Mouse (Mus musculus): ENCODE results near the gene Pak7. TPM values are rescaled to one million over a fixed set of nuclear protein-coding genes. Genes with fewer than 3 reads are reported as not detected.

Pak7 gene
- polyA plus RNA-seq, 1 experiment from 2014 or later = 0.80 TPM

DNA sequence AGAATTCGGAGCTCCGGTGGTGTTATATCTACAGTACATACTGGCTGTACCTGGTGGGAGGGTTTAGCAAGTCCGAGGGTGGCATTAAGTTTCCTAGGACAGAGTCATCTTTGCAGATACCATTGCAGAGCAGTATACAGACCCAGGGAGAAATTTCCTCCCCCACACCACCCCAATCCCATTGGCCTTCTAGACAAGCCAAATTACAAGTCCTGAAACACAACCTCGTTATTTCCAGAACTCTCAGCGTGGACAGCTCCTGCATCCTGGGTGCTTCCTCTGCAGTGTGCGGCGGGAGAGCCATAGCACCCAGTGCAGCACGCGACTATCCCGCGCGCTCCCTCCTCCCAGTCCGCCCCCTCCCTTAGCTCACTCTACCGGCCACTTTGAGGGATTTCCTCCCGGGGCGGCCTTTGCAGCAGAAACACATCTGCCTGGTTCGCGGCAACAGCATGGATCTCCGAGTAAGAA, 329.9 kb downstream of the Pak7 start:
- Histone ChIP-seq H3K9me3 (no peaks in the 10 kb centered on the region), H3K27ac (no peak overlapping the region), H3K4me1 (peaks cover 15% of the 10 kb centered on the region), H3K4me3 (peak overlapping the region; percentile 42), H3K36me3 (no peaks in the 10 kb centered on the region), H3K27me3 (ENCODE audit: insufficient read depth, poor library complexity, severe bottlenecking) (peaks cover 48% of the 10 kb centered on the region)
- no peak for DNase-seq (ENCODE audit: low spot score)
- WGBS = 6% methylated on average over 19 of the region's 19 CpGs

DNA sequence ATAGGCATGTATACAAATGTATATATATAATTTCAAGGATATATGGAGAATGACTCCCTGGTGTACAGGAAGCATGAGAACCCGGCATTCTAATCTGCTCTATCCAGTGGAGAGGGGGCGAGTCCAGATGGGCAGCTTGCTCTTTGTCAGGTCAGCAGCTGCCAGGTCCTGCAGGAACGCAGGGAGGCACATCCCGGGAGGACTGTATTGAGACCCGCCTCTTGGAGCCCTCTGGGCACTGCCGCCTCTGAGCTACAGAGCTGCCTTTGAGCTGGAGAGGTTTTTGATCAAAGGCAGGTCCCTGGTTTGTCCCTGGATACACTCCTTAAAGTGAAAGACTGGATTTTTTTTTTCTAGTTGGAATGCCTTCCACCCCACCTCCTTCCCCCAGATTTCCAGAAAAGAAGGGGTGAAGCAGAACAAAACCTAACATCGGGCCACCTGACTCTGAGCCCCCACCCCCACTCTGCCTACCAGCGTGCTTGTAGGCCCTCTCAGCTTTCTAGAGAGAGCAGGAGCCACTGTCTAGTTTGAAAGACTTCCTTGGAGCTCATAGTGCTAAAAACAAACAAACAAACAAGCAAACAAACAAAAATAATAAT, 336.0 kb downstream of the Pak7 start, which contains the start of gene Lamp5:
TSS of gene Lamp5 (plus strand) at position 552 of the 602 bp plus-strand sequence.
- WGBS = 5% methylated on average over 8 of the region's 8 CpGs
- Histone ChIP-seq H3K27ac (no peak within 1 kb of the TSS), H3K36me3 (no peaks in the 10 kb centered on the region)

DNA sequence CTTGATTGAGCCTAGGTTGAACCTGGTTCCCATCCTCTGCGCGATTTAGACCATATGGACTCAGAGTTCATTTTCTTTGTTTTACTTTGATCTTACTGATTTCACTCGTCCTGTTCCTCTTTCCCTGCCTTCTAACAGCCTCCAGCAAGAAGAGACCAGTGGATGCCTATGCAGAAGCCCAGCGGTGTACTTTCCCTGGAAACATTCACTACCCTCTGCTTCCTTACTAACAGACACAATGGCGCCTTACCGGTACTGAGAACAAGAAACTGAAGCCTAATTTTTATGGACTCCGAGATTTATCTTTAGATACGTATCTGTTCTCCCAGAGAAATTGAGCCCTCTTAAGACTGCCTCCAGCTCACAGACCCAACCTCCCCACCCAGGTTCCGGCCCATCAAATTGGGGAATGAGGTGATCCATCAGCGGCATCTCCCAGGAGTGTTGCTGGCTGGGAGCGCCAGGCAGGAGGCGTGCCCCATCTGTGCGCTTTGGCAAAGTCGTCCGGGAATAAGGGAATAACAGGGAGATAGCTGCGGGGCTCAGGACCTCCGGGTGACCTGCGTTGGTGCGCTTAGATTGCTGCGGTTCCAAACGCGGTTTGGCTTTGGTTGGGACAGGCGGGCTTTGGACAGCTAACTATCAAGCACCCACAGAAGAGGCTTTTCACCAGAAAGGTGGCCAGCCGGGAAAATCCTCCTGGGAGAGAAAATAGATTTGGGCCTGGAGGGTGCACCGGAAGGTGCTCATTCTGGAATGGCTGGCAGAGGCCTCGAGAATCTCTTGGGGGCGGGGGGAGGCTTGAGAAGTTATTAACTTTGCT, 336.8 kb downstream of the Pak7 start:
- peaks cover 35% of the 10 kb centered on the region for H3K27me3 ChIP-seq (ENCODE audit: insufficient read depth, poor library complexity, severe bottlenecking)
- H3K4me3 ChIP-seq = peak overlapping the region; percentile 45
- DNase-seq (ENCODE audit: low spot score) = no peak
- 19% methylated on average over 27 of the region's 27 CpGs for WGBS
- H3K36me3 ChIP-seq = no peaks in the 10 kb centered on the region
- H3K9me3 ChIP-seq = no peaks in the 10 kb centered on the region
- H3K4me1 ChIP-seq = 0 out of 2 replicates have a peak, but pooled peaks cover 10% of the 10 kb centered on the region
- H3K27ac ChIP-seq = no peak overlapping the region

More for the DNA sequence above, 336.0 kb downstream of the Pak7 start, which contains the start of gene Lamp5:
- Histone ChIP-seq H3K4me1 (0 out of 2 replicates have a peak, but pooled peaks cover 10% of the 10 kb centered on the region), H3K9me3 (no peaks in the 10 kb centered on the region), H3K4me3 (peak within 1 kb of the TSS; percentile 45), H3K27me3 (ENCODE audit: insufficient read depth, poor library complexity, severe bottlenecking) (peaks cover 35% of the 10 kb centered on the region)
- no peak for DNase-seq (ENCODE audit: low spot score)

DNA sequence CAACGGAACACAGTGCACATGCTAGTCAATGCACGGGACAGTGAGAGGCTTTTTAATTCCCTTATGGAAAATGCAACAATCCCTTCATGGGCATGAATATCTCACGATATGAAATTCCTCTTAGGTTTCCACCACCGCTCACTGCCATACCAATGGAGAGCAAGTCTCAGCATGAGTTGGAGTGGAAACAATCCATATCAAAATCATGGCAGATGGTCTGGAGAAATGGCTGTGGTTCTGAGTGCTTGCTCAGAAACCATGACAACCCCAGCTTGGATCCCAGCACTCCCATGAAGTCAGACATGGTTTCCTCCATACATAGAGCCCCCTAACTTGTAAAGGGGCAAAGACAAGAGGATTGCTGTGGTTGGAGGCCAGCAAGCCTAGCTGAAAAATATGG, 339.3 kb downstream of the Pak7 start:
- Histone ChIP-seq H3K27ac (no peak overlapping the region), H3K4me1 (0 out of 2 replicates have a peak, but pooled peaks cover 10% of the 10 kb centered on the region), H3K9me3 (no peaks in the 10 kb centered on the region), H3K36me3 (no peaks in the 10 kb centered on the region), H3K27me3 (ENCODE audit: insufficient read depth, poor library complexity, severe bottlenecking) (peaks cover 35% of the 10 kb centered on the region), H3K4me3 (no peak overlapping the region)
- no peak for DNase-seq (ENCODE audit: low spot score)
- 84% methylated on average over 4 of the region's 4 CpGs for WGBS

Other genes starting within 250 kb of the Pak7 start
- gene Ankef1, start 113.9 kb upstream of the Pak7 start, polyA plus RNA-seq (2016; fragmentation: Nextera tagmentation; extraction: Ambion mirVana) = 0.11 and 0.24 TPM in 2 replicates

Measured in heart, embryonic 10.5 days (tissue).